Mouse (Mus musculus) lung, postnatal 0 days (tissue): ENCODE results near the gene Cyb5rl. TPM values are rescaled to one million over a fixed set of nuclear protein-coding genes. Genes with fewer than 3 reads are reported as not detected.

Experiments
- ATAC-seq: fragments of 200-750 bp; cut with Nextera tagmentation; 2 replicates; pipeline ENCODE4 v1.8.0; 2017; ENCODE audit warnings: moderate library complexity
- DNase-seq: peaks from one replicate; pipeline ENCODE4 v3.0.0-alpha.2; 2016; ENCODE audit warnings: low spot score
- H3K27ac ChIP-seq: fragments of 300-500 bp; sonication (generic); 2 replicates; pipeline ENCODE4 v1.5.1; 2014; ENCODE audit warnings: antibody characterized with exemption, mild to moderate bottlenecking, low read length, mixed read lengths
- H3K27me3 ChIP-seq: fragments of 300-500 bp; sonication (generic); replicated peaks from 2 replicates; pipeline ENCODE4 v1.6.1; 2014; ENCODE audit warnings: low read length, mixed read lengths; ENCODE audit not compliant: insufficient read depth
- H3K36me3 ChIP-seq: fragments of 300-500 bp; sonication (generic); 2 replicates; pipeline ENCODE4 v1.6.1; 2014; ENCODE audit warnings: low read length, mixed read lengths; ENCODE audit not compliant: insufficient read depth
- H3K4me1 ChIP-seq: fragments of 300-500 bp; sonication (generic); 2 replicates; pipeline ENCODE4 v1.6.1; 2014; ENCODE audit warnings: antibody characterized with exemption, low read depth, low read length, mixed read lengths; ENCODE audit not compliant: insufficient read depth
- H3K4me2 ChIP-seq: fragments of 300-500 bp; sonication (generic); replicated peaks from 2 replicates; pipeline ENCODE4 v1.6.1; 2014; ENCODE audit warnings: low read depth, mild to moderate bottlenecking, low read length, moderate library complexity, mixed read lengths
- H3K4me3 ChIP-seq: fragments of 300-500 bp; sonication (generic); 2 replicates; pipeline ENCODE4 v1.5.1; 2014; ENCODE audit warnings: low read depth, low read length
- H3K9ac ChIP-seq: fragments of 300-500 bp; sonication (generic); replicated peaks from 2 replicates; pipeline ENCODE4 v1.6.1; 2014; ENCODE audit warnings: low read depth, mild to moderate bottlenecking
- H3K9me3 ChIP-seq: fragments of 300-500 bp; sonication (generic); 2 replicates; pipeline ENCODE4 v1.6.1; 2016; ENCODE audit warnings: low read length, mixed read lengths
- CTCF ChIP-seq: IDR thresholded peaks from 2 replicates; pipeline ENCODE4 v1.5.1; 2016; ENCODE audit warnings: antibody characterized with exemption, mild to moderate bottlenecking
- EP300 ChIP-seq: IDR thresholded peaks from 2 replicates; pipeline ENCODE4 v1.6.1; 2016; ENCODE audit warnings: antibody characterized with exemption, mild to moderate bottlenecking, control low read depth
- WGBS: fragments of 180-500 bp; shearing (Covaris S2); extraction: QIAGEN DNeasy Blood & Tissue Kit; methylation state at CpG from one replicate; pipeline ENCODE4 v1.1.7; 2014; 5-methylcytosine and 5-hydroxymethylcytosine counted together
- polyA plus RNA-seq: library from polyadenylated mRNA; unstranded; fragments of >200 nt; fragmentation: Nextera tagmentation; extraction: Ambion mirVana; gene quantifications from 2 replicates; pipeline ENCODE4 v1.2.1, GENCODE M21; 2015

The Cyb5rl gene
- polyA plus RNA-seq, 1 experiment from 2014 or later, result 5.4 TPM

DNA sequence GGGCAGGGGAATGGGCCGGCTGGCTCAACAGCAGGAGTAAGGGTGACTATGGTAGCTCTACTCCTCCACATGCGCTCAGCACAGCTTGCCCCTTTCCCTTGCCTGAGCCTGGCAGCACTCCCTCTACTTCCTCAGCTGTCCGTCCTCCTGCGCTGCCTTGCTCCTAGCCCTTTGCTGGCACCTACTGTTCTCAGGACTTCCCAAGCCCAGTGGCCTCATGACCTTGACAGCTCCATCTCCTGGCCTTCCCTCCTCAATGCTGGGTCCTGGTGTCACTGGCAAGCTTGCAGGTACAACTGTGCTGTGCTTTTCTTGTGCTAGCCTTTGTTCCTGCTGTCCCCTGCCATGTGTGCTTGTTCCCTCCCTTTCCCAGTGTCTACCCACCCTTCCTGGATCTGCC, 16.3 kb downstream of the Cyb5rl start:
- Histone ChIP-seq H3K27me3 (no peaks in the 10 kb centered on the region), H3K4me2 (no peak overlapping the region), H3K4me3 (no peak overlapping the region), H3K36me3 (no peaks in the 10 kb centered on the region), H3K9me3 (no peaks in the 10 kb centered on the region), H3K9ac (no peak overlapping the region), H3K4me1 (no peaks in the 10 kb centered on the region), H3K27ac (no peak overlapping the region)
- WGBS, result 81% methylated on average over 4 of the region's 4 CpGs
- no peak for ATAC-seq
- no peak for TF ChIP-seq EP300
- TF ChIP-seq CTCF, result no peak
- no peak for DNase-seq

DNA sequence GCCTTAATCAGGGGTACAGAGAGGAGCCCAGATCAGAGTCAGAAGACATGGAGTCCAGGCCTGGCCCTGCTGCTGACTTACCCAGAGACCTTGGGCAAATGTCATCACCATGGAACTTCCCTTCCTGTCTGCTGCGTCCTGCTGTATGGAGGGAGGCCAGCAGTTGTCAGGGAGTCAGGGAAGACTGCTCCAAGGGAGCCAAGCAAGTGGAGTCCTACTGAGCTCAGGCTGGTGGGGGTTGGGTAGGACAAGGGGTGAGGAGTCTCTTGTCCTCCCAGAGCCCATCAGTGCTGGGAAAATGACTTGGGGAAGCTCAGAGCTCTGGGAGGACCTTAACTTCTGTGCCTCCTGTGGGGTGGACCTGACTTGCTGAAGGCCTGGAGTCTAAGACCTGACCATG, 17.6 kb downstream of the Cyb5rl start:
- Histone ChIP-seq H3K9me3 (no peaks in the 10 kb centered on the region), H3K4me1 (no peaks in the 10 kb centered on the region), H3K36me3 (no peaks in the 10 kb centered on the region), H3K4me3 (no peak overlapping the region), H3K9ac (no peak overlapping the region), H3K27me3 (no peaks in the 10 kb centered on the region), H3K4me2 (no peak overlapping the region), H3K27ac (no peak overlapping the region)
- no peak for DNase-seq
- TF ChIP-seq EP300 (no peak), CTCF (no peak)
- ATAC-seq, result no peak
- no CpG with 5 or more reads among the region's 1 CpGs for WGBS

DNA sequence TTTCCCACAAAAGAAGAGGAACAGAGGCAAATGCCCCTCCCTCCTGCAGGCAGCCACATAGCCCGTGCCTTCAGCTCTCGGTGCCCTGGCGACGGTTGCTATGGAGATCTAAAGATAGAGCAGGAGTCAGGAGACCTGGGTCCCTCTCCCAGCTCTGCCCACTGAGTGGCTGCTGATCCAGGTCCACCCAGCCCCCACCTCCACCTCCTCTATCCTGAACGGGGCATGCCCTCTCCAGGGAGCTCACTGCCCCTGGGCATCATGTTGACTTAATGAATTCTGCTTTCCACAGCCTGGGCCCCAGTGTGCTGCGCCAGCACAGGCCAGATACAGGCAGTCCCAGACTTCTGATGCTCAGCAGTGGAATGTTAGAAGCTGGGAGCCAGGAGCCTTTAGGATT, 18.1 kb downstream of the Cyb5rl start:
- no peak overlapping the region for H3K9ac ChIP-seq

DNA sequence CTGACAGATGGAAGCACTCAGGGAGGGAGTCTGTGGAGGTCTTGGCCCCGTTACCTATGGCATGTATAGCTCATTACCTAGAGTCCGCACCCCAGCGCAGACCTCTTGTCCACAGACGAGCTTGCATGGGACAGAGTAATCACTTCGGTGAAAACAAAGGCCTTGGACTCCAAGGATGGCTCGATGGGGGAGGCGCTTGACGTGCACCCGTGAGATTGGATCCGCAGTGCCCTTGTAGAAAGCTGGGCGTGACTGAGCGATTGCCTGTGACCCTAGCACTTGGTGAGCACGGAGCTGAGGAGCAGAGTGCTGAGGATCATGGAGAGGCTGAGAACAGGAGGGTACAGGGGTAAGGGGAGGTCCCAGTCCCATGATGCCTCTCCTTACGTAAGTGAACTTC, 24.9 kb downstream of the Cyb5rl start:
- Histone ChIP-seq H3K27ac (no peak overlapping the region), H3K4me3 (no peak overlapping the region), H3K4me2 (no peak overlapping the region), H3K27me3 (no peaks in the 10 kb centered on the region), H3K9me3 (no peaks in the 10 kb centered on the region), H3K9ac (no peak overlapping the region), H3K4me1 (no peaks in the 10 kb centered on the region), H3K36me3 (no peaks in the 10 kb centered on the region)
- DNase-seq (no peak), ATAC-seq (no peak)
- WGBS, result 80% methylated on average over 14 of the region's 14 CpGs
- TF ChIP-seq EP300 (no peak), CTCF (no peak)

More for the DNA sequence above, 18.1 kb downstream of the Cyb5rl start:
- WGBS, result 27% methylated on average over 6 of the region's 6 CpGs
- no peaks in the 10 kb centered on the region for H3K4me1 ChIP-seq
- no peak for DNase-seq
- H3K27ac ChIP-seq, result no peak overlapping the region
- H3K4me3 ChIP-seq, result no peak overlapping the region
- no peak overlapping the region for H3K4me2 ChIP-seq
- H3K9me3 ChIP-seq, result no peaks in the 10 kb centered on the region
- H3K36me3 ChIP-seq, result no peaks in the 10 kb centered on the region
- ATAC-seq, result peak; percentile 33
- H3K27me3 ChIP-seq, result no peaks in the 10 kb centered on the region
- TF ChIP-seq EP300, result no peak
- TF ChIP-seq CTCF, result no peak

DNA sequence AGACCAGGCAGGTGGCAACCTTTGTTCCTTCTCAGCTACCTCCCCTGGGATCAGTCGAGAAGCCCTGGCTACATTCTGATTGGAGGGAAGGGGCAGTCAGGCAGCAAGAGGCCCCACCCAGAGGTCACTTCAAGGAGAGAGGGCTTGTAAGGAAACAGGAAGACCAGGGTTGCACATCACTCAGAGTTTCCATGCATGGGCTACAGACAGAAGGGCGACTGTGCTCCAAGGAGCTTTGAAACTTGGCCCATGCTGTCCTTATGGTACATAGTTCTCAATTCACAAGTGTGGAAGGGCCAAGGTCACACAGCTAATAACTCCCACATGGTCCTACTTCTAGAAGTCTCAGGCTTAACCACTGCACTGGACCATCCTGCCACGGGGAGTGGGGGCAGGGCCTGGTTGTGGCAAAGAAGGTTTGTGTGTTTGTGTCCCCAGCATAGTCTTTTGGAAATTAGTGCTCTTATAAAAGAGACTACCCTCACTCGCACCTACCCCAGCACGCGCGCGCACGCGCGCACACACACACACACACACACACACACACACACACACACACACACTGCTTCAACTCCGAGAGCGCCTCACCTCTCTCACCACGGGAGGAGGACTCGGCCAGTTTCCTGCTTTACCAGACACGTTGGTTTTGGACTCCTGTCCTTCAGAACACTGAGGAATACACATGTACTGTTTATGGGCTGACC, 27.8 kb downstream of the Cyb5rl start:
- ATAC-seq (no peak), DNase-seq (no peak)
- WGBS, result 71% methylated on average over 16 of the region's 16 CpGs

DNA sequence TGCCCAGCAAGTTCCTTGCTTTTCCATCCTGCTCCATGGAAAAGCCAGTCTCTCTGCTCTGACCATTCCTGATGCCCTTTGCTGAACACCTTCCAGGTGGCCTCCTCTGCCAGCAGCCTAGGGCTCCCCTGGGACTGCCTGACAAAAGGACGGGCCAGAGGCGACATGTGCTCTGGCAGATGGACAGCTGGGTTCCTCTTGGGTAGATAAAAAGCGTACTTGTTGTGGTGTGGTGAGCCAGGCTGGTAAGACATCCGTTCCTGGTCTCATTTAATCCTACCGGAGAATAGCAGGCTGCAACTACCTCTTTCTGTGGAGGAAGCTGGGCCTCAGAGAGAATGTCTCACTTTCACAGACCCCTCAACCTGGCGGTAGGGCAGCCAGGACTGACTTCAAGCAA, 29.3 kb downstream of the Cyb5rl start:
- TF ChIP-seq CTCF (no peak), EP300 (no peak)
- Histone ChIP-seq H3K4me1 (no peaks in the 10 kb centered on the region), H3K4me2 (no peak overlapping the region), H3K4me3 (no peak overlapping the region), H3K9ac (no peak overlapping the region), H3K9me3 (no peaks in the 10 kb centered on the region), H3K36me3 (no peaks in the 10 kb centered on the region), H3K27me3 (no peaks in the 10 kb centered on the region), H3K27ac (no peak overlapping the region)
- ATAC-seq, result no peak
- no peak for DNase-seq
- WGBS, result 64% methylated on average over 6 of the region's 6 CpGs

More for the DNA sequence above, 27.8 kb downstream of the Cyb5rl start:
- no peaks in the 10 kb centered on the region for H3K4me1 ChIP-seq
- H3K9ac ChIP-seq, result no peak overlapping the region
- no peaks in the 10 kb centered on the region for H3K9me3 ChIP-seq
- H3K27ac ChIP-seq, result no peak overlapping the region
- no peaks in the 10 kb centered on the region for H3K27me3 ChIP-seq
- no peak for TF ChIP-seq CTCF
- TF ChIP-seq EP300, result no peak
- H3K4me3 ChIP-seq, result no peak overlapping the region
- H3K4me2 ChIP-seq, result no peak overlapping the region
- no peaks in the 10 kb centered on the region for H3K36me3 ChIP-seq
